Mouse (Mus musculus): ENCODE measurements at regions not wholly inside any gene's neighbourhood (a gene's known extent, or its start where the extent isn't known, plus 50 kb on each side); places are given as distances from the start of the nearest gene placed in this dataset.

DNA sequence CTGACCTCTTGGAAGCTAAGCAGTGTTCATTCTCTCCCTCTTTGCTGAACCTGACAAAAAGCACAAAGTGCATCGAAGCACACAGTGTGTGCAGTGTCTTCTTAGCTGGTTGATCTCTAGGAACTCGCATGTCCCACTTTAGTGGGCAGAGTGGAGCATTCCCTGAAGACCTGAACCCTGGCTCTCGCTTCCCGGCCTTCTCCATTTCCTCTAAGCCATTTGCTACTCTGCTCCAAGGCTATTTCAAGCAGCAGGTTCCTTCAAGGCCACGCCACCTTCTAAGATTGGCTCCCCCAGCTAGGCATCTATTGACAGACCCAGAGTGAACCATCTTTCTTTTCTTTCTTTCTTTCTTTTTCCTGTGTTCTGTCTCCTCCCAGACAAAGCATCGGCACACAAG, 71.8 kb downstream of the Zfp36l1 start:
- TF ChIP-seq CTCF (IDR thresholded peaks at IDR 0.05; ENCODE audit: extremely low read depth, insufficient read depth, low read length) (no peak), POLR2A (IDR thresholded peaks at IDR 0.05; ENCODE audit: extremely low read depth, insufficient read depth, low read length) (no peak)
